Mouse (Mus musculus) embryonic fibroblast, embryonic 13.5 days (primary cell): ENCODE measurements around the gene Vars.

ENCODE experiments used
- CTCF ChIP-seq: IDR thresholded peaks from 2 replicates; pipeline ENCODE4 v1.5.1; 2011; ENCODE audit warnings: mild to moderate bottlenecking, control low read depth, low read length, moderate library complexity, borderline replicate concordance; ENCODE audit not compliant: insufficient read depth
- POLR2A ChIP-seq: IDR thresholded peaks from 2 replicates; pipeline ENCODE4 v1.6.1; 2011; ENCODE audit warnings: low read depth, mild to moderate bottlenecking, control low read depth, low read length, moderate library complexity

DNA sequence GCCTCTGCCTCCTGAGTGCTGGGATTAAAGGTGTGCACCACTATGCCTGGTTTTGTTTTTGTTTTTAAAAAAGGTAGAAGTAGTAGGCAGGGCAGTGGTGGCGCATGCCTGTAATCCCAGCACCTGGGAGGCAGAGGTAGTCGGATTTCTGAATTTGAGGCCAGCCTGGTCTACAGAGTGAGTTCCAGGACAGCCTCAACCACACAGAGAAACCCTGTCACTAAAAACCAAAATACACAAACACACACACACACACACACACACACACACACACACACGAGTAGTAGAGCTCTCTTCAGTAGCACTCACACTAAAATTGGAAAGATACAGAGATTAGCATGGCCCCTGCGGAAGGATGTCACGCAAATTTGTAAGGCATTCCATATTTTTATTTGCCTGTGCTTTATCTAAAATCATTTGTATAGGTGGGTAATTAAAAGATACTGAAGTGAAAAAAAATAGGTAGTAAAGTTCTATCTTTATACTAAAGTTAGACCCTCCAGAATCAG is 48.2 kb downstream of the Vars start:
- TF ChIP-seq CTCF (no peak), POLR2A (no peak)
